Mouse (Mus musculus) small intestine, adult 2 months (tissue): ENCODE results near the gene Ccdc138.

Source experiments
- CTCF ChIP-seq: fragments of 200-500 bp; IDR thresholded peaks from 2 replicates; pipeline ENCODE4 v1.5.1; 2012; ENCODE audit warnings: low read depth, mild to moderate bottlenecking, control low read depth, inconsistent platforms, low read length, moderate library complexity, mixed read lengths; ENCODE audit not compliant: insufficient replicate concordance, insufficient read length; ENCODE audit errors: extremely low read depth
- POLR2A ChIP-seq: fragments of 200-500 bp; IDR thresholded peaks from 2 replicates; pipeline ENCODE4 v1.6.1; 2012; ENCODE audit warnings: low read depth, mild to moderate bottlenecking, control low read depth, inconsistent platforms, low read length, moderate library complexity

DNA sequence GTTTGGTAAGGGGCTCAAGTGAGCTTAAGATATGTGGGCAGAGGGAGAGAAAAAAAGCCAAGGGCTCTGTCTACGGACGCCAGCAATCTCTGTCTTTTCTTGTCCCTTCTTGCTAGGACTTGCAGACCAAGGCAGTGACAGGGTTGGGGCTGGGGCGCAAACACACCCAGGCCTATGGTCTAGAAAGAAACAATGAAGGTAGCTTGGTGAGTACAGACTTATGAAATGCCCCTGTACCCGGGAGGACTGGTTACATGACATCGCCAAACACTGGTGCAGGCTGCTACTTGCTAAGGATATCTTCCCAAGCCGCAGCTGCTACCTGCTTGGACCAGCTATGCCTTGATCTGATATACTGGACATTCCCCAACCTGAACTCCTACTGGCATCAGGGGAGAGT, 116.9 kb downstream of the Ccdc138 start:
- TF ChIP-seq CTCF (no peak), POLR2A (no peak)
